Mouse (Mus musculus) stomach, embryonic 15.5 days (tissue): ENCODE results near the gene Aldh1l1. TPM values are rescaled to one million over a fixed set of nuclear protein-coding genes. Genes with fewer than 3 reads are reported as not detected.

Source experiments
- ATAC-seq: fragments of 200-750 bp; cut with Nextera tagmentation; 2 replicates; pipeline ENCODE4 v1.8.0; 2017; ENCODE audit warnings: low read depth, moderate number of reproducible peaks, moderate TSS enrichment; ENCODE audit not compliant: insufficient read depth, low FRiP score
- H3K27ac ChIP-seq: fragments of 300-500 bp; sonication (generic); 2 replicates; pipeline ENCODE4 v1.5.1; 2015; ENCODE audit warnings: mild to moderate bottlenecking, inconsistent platforms
- H3K27me3 ChIP-seq: fragments of 300-500 bp; sonication (generic); replicated peaks from 2 replicates; pipeline ENCODE4 v1.6.1; 2015; ENCODE audit warnings: inconsistent platforms
- H3K36me3 ChIP-seq: fragments of 300-500 bp; sonication (generic); 2 replicates; pipeline ENCODE4 v1.6.1; 2015; ENCODE audit warnings: inconsistent platforms
- H3K4me1 ChIP-seq: fragments of 300-500 bp; sonication (generic); 2 replicates; pipeline ENCODE4 v1.6.1; 2015; ENCODE audit warnings: inconsistent platforms
- H3K4me2 ChIP-seq: fragments of 300-500 bp; sonication (generic); 2 replicates; pipeline ENCODE4 v1.6.1; 2015; ENCODE audit warnings: mild to moderate bottlenecking, inconsistent platforms
- H3K4me3 ChIP-seq: fragments of 300-500 bp; sonication (generic); replicated peaks from 2 replicates; pipeline ENCODE4 v1.5.1; 2015; ENCODE audit warnings: inconsistent platforms
- H3K9ac ChIP-seq: fragments of 300-500 bp; sonication (generic); 2 replicates; pipeline ENCODE4 v1.6.1; 2015; ENCODE audit warnings: inconsistent platforms
- H3K9me3 ChIP-seq: fragments of 300-500 bp; sonication (generic); 2 replicates; pipeline ENCODE4 v1.6.1; 2016; ENCODE audit warnings: inconsistent platforms
- WGBS: fragments of 180-500 bp; shearing (Covaris S2); methylation state at CpG from one replicate; pipeline ENCODE4 v1.1.7; 2015; 5-methylcytosine and 5-hydroxymethylcytosine counted together
- polyA plus RNA-seq: library from polyadenylated mRNA; unstranded; fragments of >200 nt; fragmentation: Nextera tagmentation; extraction: Ambion mirVana; gene quantifications from 2 replicates; pipeline ENCODE4 v1.2.1, GENCODE M21; 2015

Aldh1l1 gene
- polyA plus RNA-seq = 10.1 and 10.5 TPM in 2 replicates

GRCm38 (mm10) chr6:90486176-90486921, at the start of gene Aldh1l1:
Gene Aldh1l1 (plus strand): TSS chr6:90486427.
- H3K4me2 ChIP-seq = no peak within 1 kb of the TSS
- H3K4me1 ChIP-seq = no peaks in the 10 kb centered on the region
- H3K27ac ChIP-seq = no peak within 1 kb of the TSS
- H3K4me3 ChIP-seq = no peak within 1 kb of the TSS
- H3K9me3 ChIP-seq = no peaks in the 10 kb centered on the region
- no peaks in the 10 kb centered on the region for H3K27me3 ChIP-seq
- H3K36me3 ChIP-seq = no peaks in the 10 kb centered on the region
- ATAC-seq = no peak
- 77% methylated on average over 12 of the region's 12 CpGs for WGBS
- no peak within 1 kb of the TSS for H3K9ac ChIP-seq

- no peak overlapping the region for H3K4me2 ChIP-seq
- WGBS = 90% methylated on average over 3 of the region's 3 CpGs
- no peaks in the 10 kb centered on the region for H3K9me3 ChIP-seq
- ATAC-seq = no peak
- no peak overlapping the region for H3K4me3 ChIP-seq
- H3K9ac ChIP-seq = no peak overlapping the region
- H3K36me3 ChIP-seq = no peaks in the 10 kb centered on the region
- no peaks in the 10 kb centered on the region for H3K27me3 ChIP-seq
- H3K27ac ChIP-seq = no peak overlapping the region
- no peaks in the 10 kb centered on the region for H3K4me1 ChIP-seq
Measured at GRCm38 (mm10) chr6:90437041-90437440, 49.2 kb upstream of the Aldh1l1 start.

- no peak for ATAC-seq
- Histone ChIP-seq H3K4me1 (no peaks in the 10 kb centered on the region), H3K27me3 (no peaks in the 10 kb centered on the region), H3K4me3 (no peak overlapping the region), H3K27ac (no peak overlapping the region), H3K9me3 (no peaks in the 10 kb centered on the region), H3K9ac (no peak overlapping the region), H3K36me3 (no peaks in the 10 kb centered on the region), H3K4me2 (no peak overlapping the region)
- 49% methylated on average over 4 of the region's 4 CpGs for WGBS
Measured at GRCm38 (mm10) chr6:90446883-90447282, 39.3 kb upstream of the Aldh1l1 start.

- H3K4me3 ChIP-seq = no peak overlapping the region
- no peaks in the 10 kb centered on the region for H3K9me3 ChIP-seq
- H3K9ac ChIP-seq = no peak overlapping the region
- H3K27ac ChIP-seq = no peak overlapping the region
- H3K4me1 ChIP-seq = no peaks in the 10 kb centered on the region
- no peaks in the 10 kb centered on the region for H3K36me3 ChIP-seq
- H3K27me3 ChIP-seq = no peaks in the 10 kb centered on the region
- 26% methylated on average over 7 of the region's 7 CpGs for WGBS
- ATAC-seq = peak; percentile 14; the same call in 1 of the 2 replicates
- H3K4me2 ChIP-seq = no peak overlapping the region
Measured at GRCm38 (mm10) chr6:90450179-90450578, 36.0 kb upstream of the Aldh1l1 start.

GRCm38 (mm10) chr6:90450697-90451096, 35.5 kb upstream of the Aldh1l1 start:
- Histone ChIP-seq H3K27me3 (no peaks in the 10 kb centered on the region), H3K4me2 (no peak overlapping the region), H3K4me1 (no peaks in the 10 kb centered on the region), H3K9ac (no peak overlapping the region), H3K4me3 (no peak overlapping the region), H3K36me3 (no peaks in the 10 kb centered on the region), H3K27ac (no peak overlapping the region), H3K9me3 (no peaks in the 10 kb centered on the region)
- 73% methylated on average over 5 of the region's 5 CpGs for WGBS
- ATAC-seq = no peak

- no peaks in the 10 kb centered on the region for H3K4me1 ChIP-seq
- no peaks in the 10 kb centered on the region for H3K9me3 ChIP-seq
- H3K36me3 ChIP-seq = no peaks in the 10 kb centered on the region
- ATAC-seq = no peak
- no peak overlapping the region for H3K9ac ChIP-seq
- no peak overlapping the region for H3K4me3 ChIP-seq
- no peak overlapping the region for H3K27ac ChIP-seq
- 83% methylated on average over 5 of the region's 5 CpGs for WGBS
- H3K27me3 ChIP-seq = no peaks in the 10 kb centered on the region
- no peak overlapping the region for H3K4me2 ChIP-seq
Measured at GRCm38 (mm10) chr6:90451512-90451911, 34.7 kb upstream of the Aldh1l1 start.

GRCm38 (mm10) chr6:90452603-90453002, 33.6 kb upstream of the Aldh1l1 start:
- Histone ChIP-seq H3K9ac (no peak overlapping the region), H3K36me3 (no peaks in the 10 kb centered on the region), H3K27me3 (no peaks in the 10 kb centered on the region), H3K4me2 (no peak overlapping the region), H3K9me3 (no peaks in the 10 kb centered on the region), H3K4me3 (no peak overlapping the region), H3K27ac (no peak overlapping the region), H3K4me1 (no peaks in the 10 kb centered on the region)
- ATAC-seq = no peak

GRCm38 (mm10) chr6:90453751-90454150, 32.5 kb upstream of the Aldh1l1 start:
- WGBS = 84% methylated on average over 5 of the region's 5 CpGs
- no peaks in the 10 kb centered on the region for H3K9me3 ChIP-seq

GRCm38 (mm10) chr6:90457421-90457820, 28.8 kb upstream of the Aldh1l1 start:
- Histone ChIP-seq H3K9me3 (no peaks in the 10 kb centered on the region), H3K4me1 (no peaks in the 10 kb centered on the region), H3K4me3 (no peak overlapping the region), H3K27ac (no peak overlapping the region), H3K4me2 (no peak overlapping the region), H3K9ac (no peak overlapping the region), H3K36me3 (no peaks in the 10 kb centered on the region), H3K27me3 (peaks cover 19% of the 10 kb centered on the region)
- WGBS = 60% methylated on average over 2 of the region's 2 CpGs
- ATAC-seq = no peak

More at GRCm38 (mm10) chr6:90453751-90454150, 32.5 kb upstream of the Aldh1l1 start:
- no peak for ATAC-seq
- no peaks in the 10 kb centered on the region for H3K36me3 ChIP-seq
- H3K9ac ChIP-seq = no peak overlapping the region
- H3K4me1 ChIP-seq = no peaks in the 10 kb centered on the region
- H3K4me2 ChIP-seq = no peak overlapping the region
- H3K27ac ChIP-seq = no peak overlapping the region
- no peaks in the 10 kb centered on the region for H3K27me3 ChIP-seq
- no peak overlapping the region for H3K4me3 ChIP-seq

- no peak overlapping the region for H3K27ac ChIP-seq
- no peak overlapping the region for H3K9ac ChIP-seq
- no peaks in the 10 kb centered on the region for H3K9me3 ChIP-seq
- H3K27me3 ChIP-seq = peaks cover 19% of the 10 kb centered on the region
- no peak for ATAC-seq
- peaks cover 7% of the 10 kb centered on the region; the same call in 1 of the 2 replicates for H3K4me1 ChIP-seq
- H3K4me2 ChIP-seq = no peak overlapping the region
- H3K36me3 ChIP-seq = no peaks in the 10 kb centered on the region
- H3K4me3 ChIP-seq = no peak overlapping the region
- 46% methylated on average over 2 of the region's 2 CpGs for WGBS
Measured at GRCm38 (mm10) chr6:90461181-90461580, 25.0 kb upstream of the Aldh1l1 start.

- WGBS = 21% methylated on average over 12 of the region's 12 CpGs
Measured at GRCm38 (mm10) chr6:90461771-90462170, 24.5 kb upstream of the Aldh1l1 start.

GRCm38 (mm10) chr6:90462181-90462706, 24.0 kb upstream of the Aldh1l1 start, which contains the start of gene Klf15:
Gene Klf15 (plus strand): TSS chr6:90462576.
- peak; percentile 61 for ATAC-seq
- Histone ChIP-seq H3K4me1 (peaks cover 11% of the 10 kb centered on the region; the same call in 1 of the 2 replicates), H3K27me3 (peaks cover 19% of the 10 kb centered on the region), H3K36me3 (no peaks in the 10 kb centered on the region), H3K4me3 (peak within 1 kb of the TSS; percentile 65), H3K9me3 (no peaks in the 10 kb centered on the region), H3K27ac (peak within 1 kb of the TSS; percentile 31), H3K4me2 (peak within 1 kb of the TSS; percentile 100), H3K9ac (peak within 1 kb of the TSS; percentile 58)
- under 1% methylated on average over 40 of the region's 70 CpGs for WGBS

More at GRCm38 (mm10) chr6:90461771-90462170, 24.5 kb upstream of the Aldh1l1 start:
- H3K9me3 ChIP-seq = no peaks in the 10 kb centered on the region
- H3K9ac ChIP-seq = no peak overlapping the region
- H3K27ac ChIP-seq = no peak overlapping the region
- peaks cover 19% of the 10 kb centered on the region for H3K27me3 ChIP-seq
- peak overlapping the region; percentile 100 for H3K4me2 ChIP-seq
- peak overlapping the region; percentile 65 for H3K4me3 ChIP-seq
- ATAC-seq = no peak
- no peaks in the 10 kb centered on the region for H3K36me3 ChIP-seq
- H3K4me1 ChIP-seq = peaks cover 11% of the 10 kb centered on the region; the same call in 1 of the 2 replicates
